Comparison of ENCODE assay signal across 8 mouse cellular contexts in the genomic region with DNA sequence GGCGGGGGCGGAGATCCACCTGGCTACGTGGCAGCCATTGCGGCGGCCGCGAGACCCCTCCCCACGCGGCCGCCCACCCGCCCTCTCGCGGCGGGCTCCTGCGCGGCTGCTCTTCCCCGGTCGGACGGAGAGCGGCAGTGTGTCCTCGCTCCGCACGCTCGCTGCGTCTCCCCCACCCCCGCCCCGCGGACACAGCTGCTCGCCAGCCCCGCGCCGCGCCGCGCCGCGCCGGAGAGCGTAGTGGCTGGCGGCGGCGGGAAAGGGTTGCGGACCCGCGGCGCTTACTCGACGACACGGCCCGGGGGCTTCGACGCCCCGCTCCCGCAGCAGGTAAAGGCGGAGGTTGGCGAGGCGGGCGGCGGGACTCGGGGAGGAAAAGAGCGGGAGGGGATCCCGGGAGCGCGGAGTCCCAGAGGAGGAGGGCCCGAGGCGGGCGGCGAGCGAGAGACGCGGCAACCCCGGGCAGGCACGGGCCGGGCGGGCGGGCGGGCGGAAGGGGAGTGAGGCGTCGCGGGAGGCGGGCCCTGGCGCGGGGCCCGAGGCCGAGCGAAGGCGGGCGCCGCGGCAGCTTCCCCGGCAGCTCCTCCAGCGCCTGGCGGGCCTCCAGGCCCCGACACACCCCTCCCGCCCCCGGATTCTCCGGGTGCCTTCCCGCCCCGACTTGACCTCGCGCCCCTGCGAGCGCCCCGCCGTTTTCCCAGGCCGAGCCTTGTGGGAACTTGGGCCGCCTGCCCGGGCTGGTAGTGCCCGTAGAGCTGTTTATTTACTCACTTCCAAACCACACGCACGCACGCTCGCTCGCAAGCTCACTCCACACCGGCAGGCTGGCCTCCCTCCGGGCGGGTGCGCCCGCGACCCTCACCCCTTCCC. TPM values are rescaled to one million over a fixed set of nuclear protein-coding genes. Genes with fewer than 3 reads are reported as not detected.
A peak's percentile ranks its signal among the peaks of the same experiment; 100 is the strongest.
DNase-seq lines count a peak whose midpoint lies in the region; ATAC-seq lines count a peak whose summit lies in the region.

No protein-coding gene starts in this region.

- peak overlapping the region; percentile 99 for H3K9ac ChIP-seq in intestine, embryonic 16.5 days (ENCODE audit: low read depth, low read length)

- peak overlapping the region; percentile 88 for H3K4me3 ChIP-seq in intestine, embryonic 16.5 days (ENCODE audit: low read length)
- peak overlapping the region; percentile 74 for H3K4me3 ChIP-seq in midbrain, embryonic 10.5 days

- peaks cover 3% of the 10 kb centered on the region for H3K4me1 ChIP-seq in intestine, embryonic 16.5 days (ENCODE audit: control insufficient read depth, insufficient read depth, low read length)
- peaks cover 21% of the 10 kb centered on the region for H3K4me1 ChIP-seq in midbrain, embryonic 10.5 days

- no peaks in the 10 kb centered on the region for H3K9me3 ChIP-seq in intestine, embryonic 16.5 days (ENCODE audit: control insufficient read depth, low read length)
- no peaks in the 10 kb centered on the region for H3K9me3 ChIP-seq in midbrain, embryonic 10.5 days (replicated peaks)

- no peaks in the 10 kb centered on the region for H3K36me3 ChIP-seq in intestine, embryonic 16.5 days (ENCODE audit: control insufficient read depth, insufficient read depth, low read length)
- H3K36me3 ChIP-seq in midbrain, embryonic 10.5 days = peaks cover 9% of the 10 kb centered on the region

- peak overlapping the region; percentile 84 for H3K4me2 ChIP-seq in intestine, embryonic 16.5 days (ENCODE audit: low read depth, low read length)

- intact Hi-C loops in gastrocnemius, postnatal 36 days (cut with DNase I) = loop anchor here (1.0 to 5.0 kb wide), 2 partner anchors 67 to 174 kb away; partner anchors contain the start of gene Pds5a
- intact Hi-C loops in left cerebral cortex, postnatal 36 days (cut with DNase I) = loop anchor here (1.0 to 5.0 kb wide), 2 partner anchors 66 to 173 kb away; partner anchors contain the start of gene Pds5a

- peak overlapping the region; percentile 100 for H3K27ac ChIP-seq in intestine, embryonic 16.5 days (ENCODE audit: low read length)
- peak overlapping the region; percentile 99 for H3K27ac ChIP-seq in midbrain, embryonic 10.5 days (replicated peaks)

- peak; percentile 94 for DNase-seq in adrenal gland, adult 2 months
- peak; percentile 93 for DNase-seq in embryo, embryonic 11 days
- peak; percentile 79 to 82 for DNase-seq in gastrocnemius, postnatal 36 days
- DNase-seq in left cerebral cortex, postnatal 36 days (ENCODE audit: low spot score in 2 of 2) = peak; percentile 69 to 77
- peak; percentile 77 for DNase-seq in midbrain, embryonic 10.5 days (ENCODE audit: low spot score)
- DNase-seq in right cerebral cortex, postnatal 36 days (ENCODE audit: low spot score in 2 of 2) = peak; percentile 28 to 55
- peak; percentile 79 for DNase-seq in yolk sac, embryonic 10.5 days (ENCODE audit: low spot score)

- no peaks in the 10 kb centered on the region for H3K27me3 ChIP-seq in intestine, embryonic 16.5 days (replicated peaks; ENCODE audit: control insufficient read depth, insufficient read depth, low read length)
- H3K27me3 ChIP-seq in midbrain, embryonic 10.5 days (ENCODE audit: low read depth, poor library complexity, severe bottlenecking) = no peaks in the 10 kb centered on the region

- under 1% methylated on average over 73 of the region's 121 CpGs for WGBS in intestine, embryonic 16.5 days
- under 1% methylated on average over 100 of the region's 121 CpGs for WGBS in midbrain, embryonic 10.5 days

- peak; percentile 85 for ATAC-seq in intestine, embryonic 16.5 days

RNA-seq across cellular contexts. Expression of gene N4bp2, which starts 0.8 kb away (rescaled TPM):
- total RNA-seq in adrenal gland, adult 2 months (2021) = 10 to 100 TPM in 1 of 2 experiments, 1 to 10 TPM in 1; 8.7 to 14.1 TPM
- 4.9 and 7.1 TPM in 2 replicates for polyA plus RNA-seq in adrenal gland, adult 2 months (2012; rRNA removed)
- total RNA-seq in gastrocnemius, postnatal 36 days (2021) = 1 to 10 TPM; 6.5 to 9.1 TPM
- polyA plus RNA-seq in intestine, embryonic 16.5 days (2015; fragmentation: Nextera tagmentation; extraction: Ambion mirVana) = 16.4 and 16.8 TPM in 2 replicates
- total RNA-seq in left cerebral cortex, postnatal 36 days (2021) = 10 to 100 TPM in 1 of 2 experiments, 1 to 10 TPM in 1; 4.4 to 12.0 TPM
- 30.4 and 33.3 TPM in 2 replicates for polyA plus RNA-seq in midbrain, embryonic 10.5 days (2016; fragmentation: Nextera tagmentation; extraction: Ambion mirVana)

Comparison
In these comparisons a context has a peak if more than half of its experiments do, and no peak if none do; other contexts are left out.
1. Peak in every context shown above with its lines: DNase-seq, ATAC-seq, H3K4me3 ChIP-seq and H3K27ac ChIP-seq.
2. DNase-seq: peak in every context shown above with its lines; median percentile 94 in adrenal gland, adult 2 months; 93 in embryo, embryonic 11 days; 80 in gastrocnemius, postnatal 36 days; 79 in yolk sac, embryonic 10.5 days; 77 in midbrain, embryonic 10.5 days; 73 in left cerebral cortex, postnatal 36 days; 42 in right cerebral cortex, postnatal 36 days.